Mouse (Mus musculus) CH12.LX (cell line): ENCODE results near the gene Gja6. TPM values are rescaled to one million over a fixed set of nuclear protein-coding genes. Genes with fewer than 3 reads are reported as not detected.

Experiments
- DNase-seq: peaks from one replicate; pipeline ENCODE4 v3.0.0-alpha.2; 2013; ENCODE audit errors: extremely low read depth
- H3K27ac ChIP-seq: 2 replicates; pipeline ENCODE4 v1.5.1; 2012; ENCODE audit warnings: low read depth, mild to moderate bottlenecking, control low read depth, moderate library complexity; ENCODE audit not compliant: insufficient read depth
- H3K27me3 ChIP-seq: replicated peaks from 2 replicates; pipeline ENCODE3; 2012; ENCODE audit warnings: inconsistent platforms
- H3K36me3 ChIP-seq, 2 experiments: replicated peaks in 1 of 2; 2 replicates each; pipeline versions ENCODE3 to v1.6.1; 2012; ENCODE audit warnings: inconsistent platforms in 1 of 2, low read length in 1 of 2, mild to moderate bottlenecking in 1 of 2, mixed read lengths in 1 of 2, moderate library complexity in 1 of 2; ENCODE audit not compliant: control insufficient read depth in 1 of 2, insufficient read depth in 1 of 2
- H3K4me1 ChIP-seq, 2 experiments: 2 replicates each; pipeline ENCODE4 v1.6.1; 2012; ENCODE audit warnings: inconsistent platforms in 1 of 2, moderate library complexity in 1 of 2; ENCODE audit not compliant: insufficient read depth in 2 of 2, control insufficient read depth in 1 of 2
- H3K4me2 ChIP-seq: 2 replicates; pipeline ENCODE4 v1.6.1; 2012; ENCODE audit warnings: low read depth, mild to moderate bottlenecking, control low read depth; ENCODE audit not compliant: poor library complexity, insufficient read depth, severe bottlenecking
- H3K4me3 ChIP-seq, 3 experiments: fragments of 150-350 bp in 1 of 3; sonication (generic) in 1 of 3; replicated peaks in 1 of 3; 2 replicates each; pipeline versions ENCODE3 to v1.5.1; 2011 to 2012; ENCODE audit warnings: low read depth in 2 of 3, low read length in 2 of 3, mild to moderate bottlenecking in 2 of 3, moderate library complexity in 2 of 3, control low read depth in 1 of 3, improper control_type of control experiment in 1 of 3, inconsistent platforms in 1 of 3, mixed read lengths in 1 of 3; ENCODE audit not compliant: poor library complexity in 1 of 3
- H3K79me2 ChIP-seq: replicated peaks from 2 replicates; pipeline ENCODE4 v1.6.1; 2012; ENCODE audit warnings: mild to moderate bottlenecking, moderate library complexity; ENCODE audit not compliant: control insufficient read depth, poor library complexity, insufficient read depth, severe bottlenecking; ENCODE audit errors: extremely low read depth
- H3K9ac ChIP-seq: 2 replicates; pipeline ENCODE4 v1.6.1; 2012; ENCODE audit warnings: low read depth, mild to moderate bottlenecking, control low read depth, moderate library complexity; ENCODE audit not compliant: insufficient read depth
- H3K9me3 ChIP-seq: replicated peaks from 2 replicates; pipeline ENCODE3; 2012; ENCODE audit warnings: low read length, inconsistent platforms, mixed read lengths
- CHD1 ChIP-seq: IDR thresholded peaks from 2 replicates; pipeline ENCODE4 v1.6.1; 2012; ENCODE audit warnings: low read depth, low read length, improper control_type of control experiment, inconsistent platforms
- CHD2 ChIP-seq: IDR thresholded peaks from 2 replicates; pipeline ENCODE4 v1.6.1; 2011; ENCODE audit warnings: low read length, improper control_type of control experiment
- EP300 ChIP-seq: IDR thresholded peaks from 2 replicates; pipeline ENCODE4 v1.6.1; 2011; ENCODE audit warnings: low read length, improper control_type of control experiment
- GABPA ChIP-seq: IDR thresholded peaks from 2 replicates; pipeline ENCODE4 v1.6.1; 2012; ENCODE audit warnings: low read depth, low read length, improper control_type of control experiment, inconsistent platforms; ENCODE audit not compliant: insufficient replicate concordance
- IRF4 ChIP-seq: IDR thresholded peaks from 2 replicates; pipeline ENCODE4 v1.6.1; 2014; ENCODE audit warnings: low read depth, mild to moderate bottlenecking, inconsistent platforms, low read length, improper control_type of control experiment
- JUN ChIP-seq: IDR thresholded peaks from 2 replicates; pipeline ENCODE4 v1.6.1; 2011; ENCODE audit warnings: low read depth, mild to moderate bottlenecking, low read length, improper control_type of control experiment, moderate library complexity; ENCODE audit not compliant: insufficient read depth
- MAX ChIP-seq: IDR thresholded peaks from 2 replicates; pipeline ENCODE4 v1.6.1; 2011; ENCODE audit warnings: low read length, improper control_type of control experiment
- MXI1 ChIP-seq: IDR thresholded peaks from 2 replicates; pipeline ENCODE4 v1.6.1; 2011; ENCODE audit warnings: mild to moderate bottlenecking, low read depth, low read length, improper control_type of control experiment
- NELFE ChIP-seq: IDR thresholded peaks from 2 replicates; pipeline ENCODE4 v1.6.1; 2011; ENCODE audit warnings: low read depth, low read length, improper control_type of control experiment
- NRF1 ChIP-seq: IDR thresholded peaks from 2 replicates; pipeline ENCODE4 v1.6.1; 2014; ENCODE audit warnings: low read depth, mild to moderate bottlenecking, inconsistent platforms, low read length, improper control_type of control experiment, moderate library complexity
- PAX5 ChIP-seq: IDR thresholded peaks from 2 replicates; pipeline ENCODE4 v1.6.1; 2012; ENCODE audit warnings: low read length, inconsistent platforms, mixed read lengths
- RAD21 ChIP-seq: IDR thresholded peaks from 2 replicates; pipeline ENCODE4 v1.6.1; 2011; ENCODE audit warnings: low read depth, mild to moderate bottlenecking, low read length, improper control_type of control experiment, moderate library complexity
- SMC3 ChIP-seq: IDR thresholded peaks from 2 replicates; pipeline ENCODE4 v1.6.1; 2011; ENCODE audit warnings: low read depth, low read length, improper control_type of control experiment
- TBP ChIP-seq: conservative IDR thresholded peaks from 2 replicates; pipeline ENCODE4 v1.6.1; 2011; ENCODE audit warnings: low read depth, low read length, improper control_type of control experiment
- USF1 ChIP-seq: IDR thresholded peaks from 2 replicates; pipeline ENCODE4 v1.6.1; 2014; ENCODE audit warnings: low read depth, mild to moderate bottlenecking, inconsistent platforms, low read length, improper control_type of control experiment
- ZC3H11A ChIP-seq: IDR thresholded peaks from 2 replicates; pipeline ENCODE4 v1.6.1; 2012; ENCODE audit warnings: low read depth, mild to moderate bottlenecking, inconsistent platforms, low read length, improper control_type of control experiment
- dilution Hi-C: fragments of 300-500 bp; cut with MboI; formaldehyde crosslinking; loops from 2 replicates; pipeline ENCODE4 v1.14.3; 2020; ENCODE audit warnings: low sequenced_read_pairs; ENCODE audit not compliant: extremely low pct_unique_long_range_greater_than_20kb, extremely low pct_ligation_motif_present
- in situ Hi-C: fragments of 300-500 bp; cut with MboI; formaldehyde crosslinking; loops from 3 replicates; pipeline ENCODE4 v1.14.3; 2019; ENCODE audit warnings: low sequenced_read_pairs, low pct_ligation_motif_present, low pct_unique_long_range_greater_than_20kb, mixed read lengths
- polyA plus RNA-seq: library from polyadenylated mRNA; unstranded; fragments of >175 nt; gene quantifications from 2 replicates; pipeline ENCODE4 v1.2.1, GENCODE M21; 2012; ENCODE audit warnings: low read depth; ENCODE audit not compliant: insufficient read length
- total RNA-seq, 2 experiments: library from RNA; depleted of rRNA; stranded (reverse); fragments of 300-350 nt in 1 of 2; fragments of >200 nt in 1 of 2; gene quantifications; 2 replicates each; pipeline ENCODE4 v1.2.3; 2012 to 2014

Gene Gja6
- total and polyA plus RNA-seq, 3 experiments = 0.35 TPM; not detected in 2

- Histone ChIP-seq H3K9me3 (no peaks in the 10 kb centered on the region), H3K9ac (no peak overlapping the region), H3K36me3 (no peaks in the 10 kb centered on the region), H3K4me3 (no peak overlapping the region), H3K79me2 (no peaks in the 10 kb centered on the region), H3K27me3 (no peaks in the 10 kb centered on the region), H3K4me1 (no peaks in the 10 kb centered on the region), H3K27ac (no peak overlapping the region), H3K4me2 (no peak overlapping the region)
- TF ChIP-seq NELFE (no peak), CHD1 (no peak), IRF4 (no peak)
- dilution Hi-C loops = no loop called here
- no peak for DNase-seq
- in situ Hi-C loops = no loop called here
These were observed 14.8 kb downstream of the Gja6 start for GRCm38 (mm10) chrX:160892077-160892476.

- dilution Hi-C loops = no loop called here
These were observed 20.6 kb downstream of the Gja6 start for GRCm38 (mm10) chrX:160886301-160886700.

GRCm38 (mm10) chrX:160866576-160866975, 40.3 kb downstream of the Gja6 start:
- in situ Hi-C loops = no loop called here
- no peak for DNase-seq
- Histone ChIP-seq H3K27me3 (no peaks in the 10 kb centered on the region), H3K27ac (no peak overlapping the region)
- TF ChIP-seq MAX (no peak), CHD2 (no peak)
- TF ChIP-seq, all 38 proteins: peak for 0
- Histone ChIP-seq H3K9me3 (no peaks in the 10 kb centered on the region), H3K4me3 (no peak overlapping the region), H3K4me2 (no peak overlapping the region), H3K9ac (no peak overlapping the region), H3K4me1 (peaks cover 0 to 6% of the 10 kb centered on the region in 2 experiments; a peak in 1 of 4 replicates), H3K79me2 (no peaks in the 10 kb centered on the region), H3K36me3 (no peaks in the 10 kb centered on the region)
- dilution Hi-C loops = no loop called here

More at GRCm38 (mm10) chrX:160886301-160886700, 20.6 kb downstream of the Gja6 start:
- H3K9me3 ChIP-seq = no peaks in the 10 kb centered on the region
- TF ChIP-seq TBP (no peak), JUN (no peak)
- TF ChIP-seq, all 38 proteins: peak for 0
- Histone ChIP-seq H3K9ac (no peak overlapping the region), H3K4me2 (no peak overlapping the region), H3K36me3 (no peaks in the 10 kb centered on the region), H3K79me2 (no peaks in the 10 kb centered on the region), H3K27me3 (no peaks in the 10 kb centered on the region), H3K4me3 (no peak overlapping the region), H3K27ac (no peak overlapping the region), H3K4me1 (no peaks in the 10 kb centered on the region)
- in situ Hi-C loops = no loop called here
- no peak for DNase-seq

- H3K4me1 ChIP-seq = peaks cover 0 to 6% of the 10 kb centered on the region in 2 experiments; a peak in 1 of 4 replicates
- H3K9ac ChIP-seq = no peak overlapping the region
- no peak for DNase-seq
- no peaks in the 10 kb centered on the region for H3K36me3 ChIP-seq
- dilution Hi-C loops = no loop called here
- H3K4me3 ChIP-seq = no peak overlapping the region
- H3K9me3 ChIP-seq = no peaks in the 10 kb centered on the region
- in situ Hi-C loops = no loop called here
- H3K79me2 ChIP-seq = no peaks in the 10 kb centered on the region
- H3K27ac ChIP-seq = no peak overlapping the region
- H3K27me3 ChIP-seq = no peaks in the 10 kb centered on the region
- TF ChIP-seq RAD21 (no peak), ZC3H11A (no peak), SMC3 (no peak), MAX (no peak), JUN (no peak), USF1 (no peak), MXI1 (no peak), PAX5 (no peak), NRF1 (no peak), GABPA (no peak), EP300 (no peak)
- H3K4me2 ChIP-seq = no peak overlapping the region
These were observed 41.8 kb downstream of the Gja6 start for GRCm38 (mm10) chrX:160865022-160865421.
